Mouse (Mus musculus): ENCODE results near the gene Ythdf1.

The Ythdf1 gene

GRCm38 (mm10) chr2:180870006-180870405 is 50.7 kb downstream of the Ythdf1 start:
- no peak for DNase-seq

GRCm38 (mm10) chr2:180861561-180861960 is 59.2 kb downstream of the Ythdf1 start:
- no peak for DNase-seq

- DNase-seq: no peak
These were observed 63.6 kb downstream of the Ythdf1 start for GRCm38 (mm10) chr2:180857121-180857520.

- no peak for DNase-seq
These were observed 65.7 kb downstream of the Ythdf1 start for GRCm38 (mm10) chr2:180855005-180855544.

Data from lung, postnatal 36 days (tissue).